Mouse (Mus musculus) erythroblast, embryonic 14.5 days (primary cell): Measurements from ENCODE around the gene Atrnl1. TPM values are rescaled to one million over a fixed set of nuclear protein-coding genes. Genes with fewer than 3 reads are reported as not detected.
"Not testable (repeated sequence)": the region's sequence is repeated elsewhere in the genome, so short reads cannot be mapped to it uniquely, and the experiment has no call there.

Experiments
- H3K27me3 ChIP-seq: 2 replicates; pipeline ENCODE4 v1.6.1; 2012; ENCODE audit warnings: inconsistent platforms; ENCODE audit not compliant: control insufficient read depth
- H3K36me3 ChIP-seq: 2 replicates; pipeline ENCODE4 v1.6.1; 2012; ENCODE audit warnings: mild to moderate bottlenecking, inconsistent platforms; ENCODE audit not compliant: control insufficient read depth
- H3K4me1 ChIP-seq: 2 replicates; pipeline ENCODE4 v1.6.1; 2012; ENCODE audit warnings: inconsistent platforms; ENCODE audit not compliant: control insufficient read depth
- H3K4me3 ChIP-seq: replicated peaks from 2 replicates; pipeline ENCODE3; 2012; ENCODE audit warnings: moderate library complexity, mild to moderate bottlenecking, inconsistent platforms
- H3K9me3 ChIP-seq: 2 replicates; pipeline ENCODE4 v1.6.1; 2012; ENCODE audit warnings: low read length, inconsistent platforms, mixed read lengths; ENCODE audit not compliant: control insufficient read depth
- GATA1 ChIP-seq: IDR thresholded peaks from 2 replicates; pipeline ENCODE4 v1.6.1; 2012; ENCODE audit warnings: low read length, inconsistent platforms, mixed read lengths
- TAL1 ChIP-seq: IDR thresholded peaks from 3 replicates; pipeline ENCODE4 v1.6.1; 2012; ENCODE audit warnings: low read length, inconsistent platforms, mixed read lengths
- polyA plus RNA-seq: library from polyadenylated mRNA; stranded (reverse); fragments of >175 nt; gene quantifications from 2 replicates; pipeline ENCODE4 v1.2.3, GENCODE M21; 2012

The Atrnl1 gene
- polyA plus RNA-seq, 1 experiment: 0.02 TPM

- Histone ChIP-seq H3K36me3 (no peaks in the 10 kb centered on the region), H3K27me3 (no peaks in the 10 kb centered on the region), H3K4me1 (no peaks in the 10 kb centered on the region), H3K9me3 (no peaks in the 10 kb centered on the region), H3K4me3 (no peak overlapping the region)
- TF ChIP-seq TAL1: no peak
- no peak for TF ChIP-seq GATA1
These were observed 414.2 kb downstream of the Atrnl1 start for GRCm38 (mm10) chr19:58025053-58025452.

- Histone ChIP-seq H3K36me3 (no peaks in the 10 kb centered on the region), H3K27me3 (no peaks in the 10 kb centered on the region), H3K4me3 (no peak overlapping the region), H3K4me1 (no peaks in the 10 kb centered on the region), H3K9me3 (peaks cover 2% of the 10 kb centered on the region; the same call in 1 of the 2 replicates)
- TF ChIP-seq TAL1 (no peak), GATA1 (no peak)
These were observed 418.8 kb downstream of the Atrnl1 start for GRCm38 (mm10) chr19:58029661-58030060.

- no peaks in the 10 kb centered on the region for H3K36me3 ChIP-seq
- peaks cover 2% of the 10 kb centered on the region; the same call in 1 of the 2 replicates for H3K9me3 ChIP-seq
- no peak overlapping the region for H3K4me3 ChIP-seq
- no peak for TF ChIP-seq GATA1
- no peak for TF ChIP-seq TAL1
- no peaks in the 10 kb centered on the region for H3K27me3 ChIP-seq
- H3K4me1 ChIP-seq: no peaks in the 10 kb centered on the region
These were observed 422.4 kb downstream of the Atrnl1 start for GRCm38 (mm10) chr19:58033241-58033640.

- Histone ChIP-seq H3K4me1 (no peaks in the 10 kb centered on the region), H3K36me3 (no peaks in the 10 kb centered on the region), H3K27me3 (no peaks in the 10 kb centered on the region), H3K9me3 (no peaks in the 10 kb centered on the region), H3K4me3 (no peak overlapping the region)
- TF ChIP-seq TAL1 (no peak), GATA1 (no peak)
These were observed 425.3 kb downstream of the Atrnl1 start for GRCm38 (mm10) chr19:58036166-58036565.

GRCm38 (mm10) chr19:58043120-58043519 lies 432.3 kb downstream of the Atrnl1 start:
- no peaks in the 10 kb centered on the region for H3K9me3 ChIP-seq
- TF ChIP-seq TAL1 (no peak), GATA1 (no peak)
- H3K36me3 ChIP-seq: no peaks in the 10 kb centered on the region
- H3K4me3 ChIP-seq: no peak overlapping the region
- no peaks in the 10 kb centered on the region for H3K27me3 ChIP-seq
- no peaks in the 10 kb centered on the region for H3K4me1 ChIP-seq

GRCm38 (mm10) chr19:58043550-58043949 lies 432.7 kb downstream of the Atrnl1 start:
- TF ChIP-seq GATA1 (no peak), TAL1 (no peak)
- Histone ChIP-seq H3K4me3 (no peak overlapping the region), H3K36me3 (no peaks in the 10 kb centered on the region), H3K4me1 (no peaks in the 10 kb centered on the region), H3K27me3 (no peaks in the 10 kb centered on the region), H3K9me3 (no peaks in the 10 kb centered on the region)

GRCm38 (mm10) chr19:58044816-58045215 lies 434.0 kb downstream of the Atrnl1 start:
- Histone ChIP-seq H3K9me3 (no peaks in the 10 kb centered on the region), H3K4me3 (no peak overlapping the region), H3K4me1 (no peaks in the 10 kb centered on the region), H3K36me3 (no peaks in the 10 kb centered on the region), H3K27me3 (no peaks in the 10 kb centered on the region)
- TF ChIP-seq TAL1: no peak
- TF ChIP-seq GATA1: no peak

- no peaks in the 10 kb centered on the region for H3K27me3 ChIP-seq
- H3K4me1 ChIP-seq: no peaks in the 10 kb centered on the region
- no peaks in the 10 kb centered on the region for H3K9me3 ChIP-seq
- no peak overlapping the region for H3K4me3 ChIP-seq
- no peak for TF ChIP-seq TAL1
- TF ChIP-seq GATA1: no peak
- H3K36me3 ChIP-seq: no peaks in the 10 kb centered on the region
These were observed 435.8 kb downstream of the Atrnl1 start for GRCm38 (mm10) chr19:58046656-58047055.

GRCm38 (mm10) chr19:58050410-58050809 lies 439.6 kb downstream of the Atrnl1 start:
- not testable (repeated sequence) for H3K27me3 ChIP-seq, H3K4me3 ChIP-seq, H3K36me3 ChIP-seq, H3K9me3 ChIP-seq, H3K4me1 ChIP-seq

- Histone ChIP-seq H3K36me3 (no peaks in the 10 kb centered on the region), H3K9me3 (no peaks in the 10 kb centered on the region), H3K27me3 (no peaks in the 10 kb centered on the region), H3K4me3 (no peak overlapping the region), H3K4me1 (no peaks in the 10 kb centered on the region)
- TF ChIP-seq GATA1: no peak
- TF ChIP-seq TAL1: no peak
These were observed 440.2 kb downstream of the Atrnl1 start for GRCm38 (mm10) chr19:58050986-58051385.
